Mouse (Mus musculus): ENCODE results near the gene Fam71f2. TPM values are rescaled to one million over a fixed set of nuclear protein-coding genes. Genes with fewer than 3 reads are reported as not detected.

The Fam71f2 gene
- polyA plus RNA-seq, 1 experiment = not detected

- Histone ChIP-seq H3K4me1 (ENCODE audit: control insufficient read depth) (no peaks in the 10 kb centered on the region), H3K4me3 (replicated peaks) (no peak within 1 kb of the TSS), H3K27me3 (ENCODE audit: control insufficient read depth) (no peaks in the 10 kb centered on the region; the same call in 1 of the 2 replicates), H3K9me3 (ENCODE audit: control insufficient read depth, low read length) (no peaks in the 10 kb centered on the region), H3K36me3 (ENCODE audit: control insufficient read depth) (no peaks in the 10 kb centered on the region)
- TF ChIP-seq TAL1 (IDR thresholded peaks at IDR 0.05; ENCODE audit: low read length) = no peak
- TF ChIP-seq GATA1 (IDR thresholded peaks at IDR 0.05; ENCODE audit: low read length) = no peak
Observed at GRCm38 (mm10) chr6:29318879-29319278, 39.5 kb downstream of the Fam71f2 start, which contains the start of gene Fam71f1. Gene Fam71f1 (plus strand): TSS chr6:29319140.

DNA sequence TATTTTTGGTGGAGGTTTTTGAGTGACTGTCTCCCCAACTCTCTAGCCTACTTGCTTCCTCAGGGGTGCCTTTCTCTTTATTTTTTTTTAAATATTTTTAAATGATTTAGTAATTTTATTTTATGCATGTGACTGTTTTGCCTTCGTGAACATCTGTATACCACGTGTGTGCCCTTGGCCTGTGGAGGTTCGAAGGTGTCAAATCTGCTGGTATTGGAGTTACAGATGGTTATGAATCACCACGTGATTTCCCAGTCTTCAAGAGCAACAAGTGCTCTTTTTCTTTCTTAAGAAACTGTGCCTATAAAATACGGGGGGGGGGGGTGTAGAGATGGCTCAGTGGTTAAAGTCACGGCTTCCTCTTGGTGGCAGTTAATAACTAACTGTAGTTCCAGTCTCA lies 42.2 kb downstream of the Fam71f2 start:
- no peak for TF ChIP-seq GATA1 (IDR thresholded peaks at IDR 0.05; ENCODE audit: low read length)
- TF ChIP-seq TAL1 (IDR thresholded peaks at IDR 0.05; ENCODE audit: low read length) = no peak
- Histone ChIP-seq H3K27me3 (ENCODE audit: control insufficient read depth) (no peaks in the 10 kb centered on the region), H3K4me3 (replicated peaks) (no peak overlapping the region), H3K4me1 (ENCODE audit: control insufficient read depth) (no peaks in the 10 kb centered on the region), H3K9me3 (ENCODE audit: control insufficient read depth, low read length) (no peaks in the 10 kb centered on the region), H3K36me3 (ENCODE audit: control insufficient read depth) (no peaks in the 10 kb centered on the region)

DNA sequence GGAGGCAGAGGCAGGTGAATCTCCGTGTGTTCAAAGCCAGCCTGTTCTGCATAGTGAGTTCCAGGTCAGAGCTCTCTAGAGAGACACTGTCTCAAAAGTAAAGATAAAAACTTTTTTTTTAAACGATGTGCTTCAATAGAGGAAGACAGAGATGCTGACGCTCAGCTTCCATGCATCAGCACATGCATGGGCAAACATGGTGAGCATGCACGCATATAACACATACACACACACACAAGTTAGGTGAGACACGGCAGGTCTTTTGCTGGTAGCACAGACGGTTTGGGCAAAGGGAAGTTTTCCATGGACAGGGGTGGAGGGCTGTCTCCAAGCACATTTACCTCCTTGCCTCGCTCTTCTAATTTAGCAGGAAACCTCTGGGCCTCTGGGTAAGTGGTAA lies 42.8 kb downstream of the Fam71f2 start:
- H3K9me3 ChIP-seq (ENCODE audit: control insufficient read depth, low read length) = no peaks in the 10 kb centered on the region
- TF ChIP-seq GATA1 (IDR thresholded peaks at IDR 0.05; ENCODE audit: low read length) (no peak), TAL1 (IDR thresholded peaks at IDR 0.05; ENCODE audit: low read length) (no peak)
- H3K27me3 ChIP-seq (ENCODE audit: control insufficient read depth) = no peaks in the 10 kb centered on the region
- H3K4me1 ChIP-seq (ENCODE audit: control insufficient read depth) = no peaks in the 10 kb centered on the region
- no peak overlapping the region for H3K4me3 ChIP-seq (replicated peaks)
- no peaks in the 10 kb centered on the region for H3K36me3 ChIP-seq (ENCODE audit: control insufficient read depth)

DNA sequence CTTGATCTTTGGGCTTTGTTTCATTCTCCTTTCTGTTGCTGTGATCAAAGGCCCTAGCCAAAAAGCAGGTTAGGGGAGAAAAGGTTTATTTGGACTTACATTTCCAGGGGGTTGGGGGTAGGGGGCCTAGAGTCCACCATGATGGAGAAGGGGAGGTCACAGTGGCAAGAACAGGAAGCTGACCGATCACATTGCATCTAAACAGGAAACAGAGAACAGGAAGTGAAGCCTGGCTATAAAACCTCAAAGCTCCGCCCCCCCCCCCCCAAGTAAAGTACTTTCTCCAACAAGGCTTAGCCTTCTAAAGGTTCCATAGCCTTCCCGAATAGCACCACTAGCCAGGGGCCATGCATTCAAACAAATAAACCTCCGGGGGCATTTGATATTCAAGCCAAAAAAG lies 43.3 kb downstream of the Fam71f2 start:
- H3K27me3 ChIP-seq (ENCODE audit: control insufficient read depth) = no peaks in the 10 kb centered on the region
- no peaks in the 10 kb centered on the region for H3K36me3 ChIP-seq (ENCODE audit: control insufficient read depth)
- no peak for TF ChIP-seq TAL1 (IDR thresholded peaks at IDR 0.05; ENCODE audit: low read length)
- no peak for TF ChIP-seq GATA1 (IDR thresholded peaks at IDR 0.05; ENCODE audit: low read length)
- no peaks in the 10 kb centered on the region for H3K9me3 ChIP-seq (ENCODE audit: control insufficient read depth, low read length)
- no peak overlapping the region for H3K4me3 ChIP-seq (replicated peaks)
- H3K4me1 ChIP-seq (ENCODE audit: control insufficient read depth) = no peaks in the 10 kb centered on the region

DNA sequence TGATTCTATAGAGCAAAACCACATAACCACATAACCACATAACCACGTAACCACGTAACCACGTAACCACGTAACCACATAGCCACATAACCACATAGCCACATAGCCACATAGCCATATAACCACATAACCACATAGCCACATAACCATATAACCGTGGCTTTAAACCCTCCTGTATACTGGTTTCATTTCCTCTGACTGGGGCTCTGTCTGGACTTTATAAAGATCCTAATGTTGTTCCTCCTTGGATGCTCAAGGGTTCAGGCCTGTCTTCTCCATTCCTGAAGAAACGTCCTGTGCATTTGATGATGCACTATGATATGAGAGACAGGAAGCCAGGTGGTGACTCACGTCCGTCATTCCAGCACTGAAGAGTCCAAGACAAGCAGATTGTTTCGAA lies 47.6 kb downstream of the Fam71f2 start:
- Histone ChIP-seq H3K36me3 (ENCODE audit: control insufficient read depth) (no peaks in the 10 kb centered on the region), H3K4me1 (ENCODE audit: control insufficient read depth) (peaks cover 3% of the 10 kb centered on the region), H3K9me3 (ENCODE audit: control insufficient read depth, low read length) (no peaks in the 10 kb centered on the region), H3K27me3 (ENCODE audit: control insufficient read depth) (no peaks in the 10 kb centered on the region), H3K4me3 (replicated peaks) (no peak overlapping the region)
- TF ChIP-seq TAL1 (IDR thresholded peaks at IDR 0.05; ENCODE audit: low read length) = no peak
- no peak for TF ChIP-seq GATA1 (IDR thresholded peaks at IDR 0.05; ENCODE audit: low read length)

GRCm38 (mm10) chr6:29329514-29329913 lies 50.1 kb downstream of the Fam71f2 start:
- Histone ChIP-seq H3K36me3 (ENCODE audit: control insufficient read depth) (no peaks in the 10 kb centered on the region), H3K4me1 (ENCODE audit: control insufficient read depth) (peaks cover 3% of the 10 kb centered on the region), H3K27me3 (ENCODE audit: control insufficient read depth) (peaks cover 7% of the 10 kb centered on the region), H3K4me3 (replicated peaks) (no peak overlapping the region), H3K9me3 (ENCODE audit: control insufficient read depth, low read length) (no peaks in the 10 kb centered on the region)
- no peak for TF ChIP-seq TAL1 (IDR thresholded peaks at IDR 0.05; ENCODE audit: low read length)
- no peak for TF ChIP-seq GATA1 (IDR thresholded peaks at IDR 0.05; ENCODE audit: low read length)

Other genes with a start within 250 kb of the Fam71f2 start
- gene Lep, start 219.4 kb upstream of the Fam71f2 start, polyA plus RNA-seq (2012) = not detected in 2 replicates
- gene Rbm28, start 114.6 kb upstream of the Fam71f2 start, polyA plus RNA-seq (2012) = 0.50 and 0.55 TPM in 2 replicates
- gene Prrt4, start 100.0 kb upstream of the Fam71f2 start, polyA plus RNA-seq (2012) = 0.02 TPM in 1 of 2 replicates, not detected in the other
- gene Impdh1, start 63.2 kb upstream of the Fam71f2 start, polyA plus RNA-seq (2012) = 1.7 and 1.8 TPM in 2 replicates
- gene Hilpda, start 7.1 kb upstream of the Fam71f2 start, polyA plus RNA-seq (2012) = 0.76 and 0.80 TPM in 2 replicates
- gene Fam71f1, start 39.5 kb downstream of the Fam71f2 start, polyA plus RNA-seq (2012) = not detected in 2 replicates
- 0.17 and 0.63 TPM in 2 replicates for gene Calu, start 68.5 kb downstream of the Fam71f2 start, polyA plus RNA-seq (2012)
- gene Opn1sw, start 108.9 kb downstream of the Fam71f2 start, polyA plus RNA-seq (2012) = not detected in 2 replicates
- not detected in 2 replicates for gene Ccdc136, start 116.7 kb downstream of the Fam71f2 start, polyA plus RNA-seq (2012)
- not detected in 2 replicates for gene Flnc, start 153.7 kb downstream of the Fam71f2 start, polyA plus RNA-seq (2012)
- 16.6 and 22.9 TPM in 2 replicates for gene Atp6v1f, start 188.1 kb downstream of the Fam71f2 start, polyA plus RNA-seq (2012)
- not detected in 2 replicates for gene Atp6v1fnb, start 191.8 kb downstream of the Fam71f2 start, polyA plus RNA-seq (2012)
- 0.01 and 0.11 TPM in 2 replicates for gene Kcp, start 228.4 kb downstream of the Fam71f2 start, polyA plus RNA-seq (2012)
- gene Irf5, start 247.0 kb downstream of the Fam71f2 start, polyA plus RNA-seq (2012) = 0.16 and 0.44 TPM in 2 replicates